Mouse (Mus musculus) bone marrow macrophage, adult 2 months (primary cell): ENCODE measurements around the gene Kif23.

ENCODE experiments used
- CTCF ChIP-seq: IDR thresholded peaks from 2 replicates; pipeline ENCODE4 v1.5.1; 2012; ENCODE audit warnings: low read depth, mild to moderate bottlenecking, low read length, moderate library complexity
- POLR2A ChIP-seq: IDR thresholded peaks from 2 replicates; pipeline ENCODE4 v1.6.1; 2012; ENCODE audit warnings: mild to moderate bottlenecking, low read depth, low read length, borderline replicate concordance

DNA sequence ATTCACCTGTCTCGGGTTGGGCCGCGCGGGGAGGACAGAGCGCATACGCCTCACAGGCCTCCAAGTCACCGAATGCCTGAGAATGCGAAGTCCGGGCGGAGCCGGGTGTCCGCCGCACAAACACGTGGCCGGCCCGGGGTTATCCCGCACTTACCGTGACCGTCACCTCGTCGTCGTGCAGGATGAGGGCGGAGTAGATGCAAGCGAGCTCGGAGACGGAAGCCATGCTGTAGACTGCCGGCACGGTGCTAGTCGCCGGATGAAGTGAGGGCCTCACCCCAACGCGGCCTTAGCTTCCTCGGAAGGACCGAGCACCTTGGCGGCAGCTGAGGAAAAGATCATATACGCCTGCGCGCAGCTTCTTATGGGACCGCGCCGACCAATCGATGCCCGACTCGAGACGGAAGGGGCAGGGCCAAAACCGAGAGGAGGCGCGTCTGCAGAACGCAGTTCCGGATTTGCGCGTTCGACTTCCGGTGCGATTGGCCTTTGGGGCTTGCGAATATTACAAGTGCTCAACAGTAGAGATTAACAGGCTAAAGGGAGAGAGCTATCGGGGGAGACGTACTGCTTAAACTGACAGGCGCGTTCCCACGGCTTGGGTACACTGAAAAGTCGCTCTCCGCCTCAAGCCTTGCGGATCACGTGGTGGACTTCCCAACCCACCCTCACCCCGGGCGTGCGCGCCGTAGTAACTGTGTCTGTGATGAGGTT, 32.2 kb downstream of the Kif23 start, which contains the start of gene Rplp1:
- TF ChIP-seq POLR2A (0 out of 2 replicates have a peak, but pooled peaks have one; percentile 41), CTCF (no peak)
